8 mouse cellular contexts compared by ENCODE assay signal in genomic region chr6:55039446-55039783, GRCm38 (mm10). TPM values are rescaled to one million over a fixed set of nuclear protein-coding genes. Genes with fewer than 3 reads are reported as not detected.
A peak's percentile ranks its signal among the peaks of the same experiment; 100 is the strongest.
DNase-seq lines count a peak whose midpoint lies in the region; ATAC-seq and TF ChIP-seq lines count a peak whose summit lies in the region.

No protein-coding gene starts in this region.

- H3K27me3 ChIP-seq in kidney, embryonic 14.5 days (ENCODE audit: control insufficient read depth, insufficient read depth, low read length), result no peaks in the 10 kb centered on the region
- no peaks in the 10 kb centered on the region for H3K27me3 ChIP-seq in embryonic facial prominence, embryonic 10.5 days (replicated peaks; ENCODE audit: low read depth, poor library complexity, severe bottlenecking)
- no peaks in the 10 kb centered on the region for H3K27me3 ChIP-seq in intestine, embryonic 14.5 days (replicated peaks; ENCODE audit: control insufficient read depth, insufficient read depth, low read length)
- no peaks in the 10 kb centered on the region for H3K27me3 ChIP-seq in midbrain, postnatal 0 days (ENCODE audit: insufficient read depth, low read length)

- 0 out of 2 replicates have a peak, but pooled peaks cover 10% of the 10 kb centered on the region for H3K4me1 ChIP-seq in kidney, embryonic 14.5 days (ENCODE audit: control insufficient read depth, insufficient read depth, low read length)
- peaks cover 26% of the 10 kb centered on the region for H3K4me1 ChIP-seq in embryonic facial prominence, embryonic 10.5 days
- peaks cover 5% of the 10 kb centered on the region; the same call in 1 of the 2 replicates for H3K4me1 ChIP-seq in intestine, embryonic 14.5 days (replicated peaks; ENCODE audit: control insufficient read depth, insufficient read depth, low read length)
- H3K4me1 ChIP-seq in midbrain, postnatal 0 days (ENCODE audit: insufficient read depth, low read length), result no peaks in the 10 kb centered on the region

- no peaks in the 10 kb centered on the region for H3K9me3 ChIP-seq in kidney, embryonic 14.5 days (ENCODE audit: control insufficient read depth, low read length)
- H3K9me3 ChIP-seq in embryonic facial prominence, embryonic 10.5 days, result no peaks in the 10 kb centered on the region
- no peaks in the 10 kb centered on the region for H3K9me3 ChIP-seq in intestine, embryonic 14.5 days (ENCODE audit: control insufficient read depth, low read length)
- no peaks in the 10 kb centered on the region for H3K9me3 ChIP-seq in midbrain, postnatal 0 days (ENCODE audit: low read length)

- no peak overlapping the region; the same call in 1 of the 2 replicates for H3K4me3 ChIP-seq in kidney, embryonic 14.5 days (ENCODE audit: low read length)
- peak overlapping the region; percentile 98 for H3K4me3 ChIP-seq in embryonic facial prominence, embryonic 10.5 days
- 0 out of 2 replicates have a peak overlapping the region, but pooled peaks have one; percentile 99 for H3K4me3 ChIP-seq in intestine, embryonic 14.5 days (ENCODE audit: low read depth, low read length)
- H3K4me3 ChIP-seq in midbrain, postnatal 0 days (ENCODE audit: low read depth, low read length), result peak overlapping the region; percentile 96

- DNase-seq in kidney, adult 8-10 months, result no peak
- DNase-seq in embryonic facial prominence, embryonic 10.5 days (ENCODE audit: low spot score), result no peak
- DNase-seq in intestine, embryonic 14.5 days (ENCODE audit: low spot score), result no peak
- no peak for DNase-seq in midbrain, postnatal 0 days (ENCODE audit: low spot score)
- no peak for DNase-seq in adrenal gland, adult 8-10 months
- no peak for DNase-seq in left cerebral cortex, adult 18-20 months (ENCODE audit: low spot score in 2 of 2)
- no peak for DNase-seq in c-Kit-positive CD71-positive TER-119-positive erythroid progenitor cells, embryonic 14.5 days (ENCODE audit: low spot score)

- no peak for ATAC-seq in kidney, embryonic 14.5 days (ENCODE audit: low FRiP score, low TSS enrichment)
- no peak for ATAC-seq in intestine, embryonic 14.5 days (replicated peaks; ENCODE audit: low FRiP score, low TSS enrichment, low read depth)
- ATAC-seq in midbrain, postnatal 0 days (ENCODE audit: low FRiP score), result no peak

- WGBS in kidney, embryonic 14.5 days, result 63% methylated on average over 6 of the region's 6 CpGs
- 83% methylated on average over 6 of the region's 6 CpGs for WGBS in embryonic facial prominence, embryonic 10.5 days
- 75% methylated on average over 6 of the region's 6 CpGs for WGBS in intestine, embryonic 14.5 days
- 80% methylated on average over 6 of the region's 6 CpGs for WGBS in midbrain, postnatal 0 days

- H3K4me2 ChIP-seq in kidney, embryonic 14.5 days (replicated peaks; ENCODE audit: low read depth, low read length), result peak overlapping the region; percentile 83
- peak overlapping the region; percentile 72 for H3K4me2 ChIP-seq in intestine, embryonic 14.5 days (ENCODE audit: low read length)
- peak overlapping the region; percentile 62 for H3K4me2 ChIP-seq in midbrain, postnatal 0 days (ENCODE audit: low read depth, low read length, poor library complexity, severe bottlenecking)

- H3K9ac ChIP-seq in kidney, embryonic 14.5 days (ENCODE audit: low read depth, low read length), result peak overlapping the region; percentile 95; the same call in 1 of the 2 replicates
- H3K9ac ChIP-seq in intestine, embryonic 14.5 days (ENCODE audit: low read length), result no peak overlapping the region; the same call in 1 of the 2 replicates
- H3K9ac ChIP-seq in midbrain, postnatal 0 days (replicated peaks; ENCODE audit: low read length, poor library complexity, severe bottlenecking), result 0 out of 2 replicates have a peak overlapping the region, but pooled peaks have one; percentile 99

- H3K36me3 ChIP-seq in kidney, embryonic 14.5 days (ENCODE audit: control insufficient read depth, insufficient read depth, low read length), result no peaks in the 10 kb centered on the region
- H3K36me3 ChIP-seq in embryonic facial prominence, embryonic 10.5 days (replicated peaks), result 0 out of 2 replicates have a peak, but pooled peaks cover 3% of the 10 kb centered on the region
- no peaks in the 10 kb centered on the region for H3K36me3 ChIP-seq in intestine, embryonic 14.5 days (ENCODE audit: control insufficient read depth, insufficient read depth, low read length)
- no peaks in the 10 kb centered on the region for H3K36me3 ChIP-seq in midbrain, postnatal 0 days (ENCODE audit: insufficient read depth, low read length)

- H3K27ac ChIP-seq in kidney, embryonic 14.5 days (ENCODE audit: low read depth, low read length), result no peak overlapping the region
- no peak overlapping the region for H3K27ac ChIP-seq in embryonic facial prominence, embryonic 10.5 days (replicated peaks)
- no peak overlapping the region for H3K27ac ChIP-seq in intestine, embryonic 14.5 days (ENCODE audit: low read depth)
- no peak overlapping the region for H3K27ac ChIP-seq in midbrain, postnatal 0 days (ENCODE audit: low read depth, low read length)

- TF ChIP-seq CTCF in midbrain, postnatal 0 days (IDR thresholded peaks at IDR 0.05), result no peak

RNA-seq across cellular contexts. Expression of gene Gars, which starts 1.6 kb away (rescaled TPM):
- 105 and 153 TPM in 2 replicates for polyA plus RNA-seq in kidney, embryonic 14.5 days (2014; fragmentation: Nextera tagmentation; extraction: Ambion mirVana)
- 203 and 223 TPM in 2 replicates for polyA plus RNA-seq in embryonic facial prominence, embryonic 10.5 days (2016; fragmentation: Nextera tagmentation; extraction: Ambion mirVana)
- polyA plus RNA-seq in intestine, embryonic 14.5 days (2014; fragmentation: Nextera tagmentation; extraction: Ambion mirVana), result 168 and 173 TPM in 2 replicates
- total RNA-seq in midbrain, postnatal 0 days (2014; rRNA removed), result 136 and 160 TPM in 2 replicates
- 202 and 203 TPM in 2 replicates for polyA plus RNA-seq in midbrain, postnatal 0 days (2015; fragmentation: Nextera tagmentation; extraction: Ambion mirVana)
- 10 to 100 TPM; 69.8 to 78.8 (median 70.4) TPM for total RNA-seq in adrenal gland, adult 8-10 months (2022)
- 100 to 1,000 TPM; 138 to 155 TPM for total RNA-seq in left cerebral cortex, adult 18-20 months (2021)

RNA-seq across cellular contexts. Expression of gene Ggct, which starts 46.7 kb away (rescaled TPM):
- polyA plus RNA-seq in kidney, embryonic 14.5 days (2014; fragmentation: Nextera tagmentation; extraction: Ambion mirVana), result 8.9 and 10.8 TPM in 2 replicates
- polyA plus RNA-seq in embryonic facial prominence, embryonic 10.5 days (2016; fragmentation: Nextera tagmentation; extraction: Ambion mirVana), result 9.5 and 13.9 TPM in 2 replicates
- 9.9 and 12.7 TPM in 2 replicates for polyA plus RNA-seq in intestine, embryonic 14.5 days (2014; fragmentation: Nextera tagmentation; extraction: Ambion mirVana)
- total RNA-seq in midbrain, postnatal 0 days (2014; rRNA removed), result 1.8 and 2.9 TPM in 2 replicates
- polyA plus RNA-seq in midbrain, postnatal 0 days (2015; fragmentation: Nextera tagmentation; extraction: Ambion mirVana), result 15.8 and 18.7 TPM in 2 replicates
- 10 to 100 TPM in 1 of 4 experiments, 1 to 10 TPM in 3; 4.7 to 17.0 (median 7.3) TPM for total RNA-seq in adrenal gland, adult 8-10 months (2022)
- 10 to 100 TPM; 26.6 to 28.9 TPM for total RNA-seq in left cerebral cortex, adult 18-20 months (2021)
